Mouse (Mus musculus) thymus, postnatal 10 days (tissue): ENCODE results near the gene Smarce1.
A peak's percentile ranks its signal among the peaks of the same experiment; 100 is the strongest.

Experiments
- DNase-seq, 2 experiments: peaks; one replicate each; pipeline ENCODE4 v3.0.0; 2021; ENCODE audit warnings: low spot score in 2 of 2

The Smarce1 gene

GRCm38 (mm10) chr11:99169438-99169837, 61.4 kb downstream of the Smarce1 start:
- no peak for DNase-seq

GRCm38 (mm10) chr11:99168030-99168474, 62.8 kb downstream of the Smarce1 start:
- no peak for DNase-seq

GRCm38 (mm10) chr11:99167576-99167975, 63.2 kb downstream of the Smarce1 start:
- DNase-seq = no peak

GRCm38 (mm10) chr11:99166241-99166640, 64.6 kb downstream of the Smarce1 start:
- DNase-seq = peak; percentile 39 to 45

GRCm38 (mm10) chr11:99165031-99165752, 65.6 kb downstream of the Smarce1 start:
- no peak for DNase-seq

GRCm38 (mm10) chr11:99162972-99163686, 67.7 kb downstream of the Smarce1 start:
- DNase-seq = peak; percentile 71 to 79

- no peak for DNase-seq
Measured at GRCm38 (mm10) chr11:99161648-99162047, 69.2 kb downstream of the Smarce1 start.

- DNase-seq = no peak
Measured at GRCm38 (mm10) chr11:99160228-99160627, 70.6 kb downstream of the Smarce1 start.
